Mouse (Mus musculus) stomach, postnatal 0 days (tissue): ENCODE measurements around the gene Polr1d.

Experiments used
- CTCF ChIP-seq: IDR thresholded peaks from 2 replicates; pipeline ENCODE4 v1.5.1; 2016; ENCODE audit warnings: antibody characterized with exemption, low read depth, mild to moderate bottlenecking, moderate library complexity
- EP300 ChIP-seq: optimal IDR thresholded peaks from 2 replicates; pipeline ENCODE3; 2016; ENCODE audit warnings: antibody characterized with exemption

- TF ChIP-seq EP300: no peak
- TF ChIP-seq CTCF: no peak
Measured at GRCm38 (mm10) chr5:147154806-147155371, 78.0 kb downstream of the Polr1d start.
